8 mouse cellular contexts compared by ENCODE assay signal in genomic region chr9:18293026-18293781, GRCm38 (mm10). TPM values are rescaled to one million over a fixed set of nuclear protein-coding genes. Genes with fewer than 3 reads are reported as not detected.
DNase-seq lines count a peak whose midpoint lies in the region; ATAC-seq lines count a peak whose summit lies in the region.

No protein-coding gene starts in this region.

- 47% methylated on average over 6 of the region's 6 CpGs for WGBS in heart, embryonic 11.5 days (ENCODE audit: insufficient replicate concordance)
- WGBS in forebrain, embryonic 14.5 days: 48% methylated on average over 6 of the region's 6 CpGs
- WGBS in liver, embryonic 16.5 days (ENCODE audit: insufficient replicate concordance): 12% methylated on average over 6 of the region's 6 CpGs

- no peaks in the 10 kb centered on the region for H3K27me3 ChIP-seq in heart, embryonic 11.5 days (ENCODE audit: control insufficient read depth, insufficient read depth, low read length)
- H3K27me3 ChIP-seq in forebrain, embryonic 14.5 days (replicated peaks; ENCODE audit: control insufficient read depth, insufficient read depth, low read length): no peaks in the 10 kb centered on the region
- no peaks in the 10 kb centered on the region for H3K27me3 ChIP-seq in liver, embryonic 16.5 days (ENCODE audit: control insufficient read depth, insufficient read depth, low read depth, low read length)

- H3K36me3 ChIP-seq in heart, embryonic 11.5 days (ENCODE audit: control insufficient read depth, insufficient read depth, low read length): no peaks in the 10 kb centered on the region
- peaks cover 12% of the 10 kb centered on the region for H3K36me3 ChIP-seq in forebrain, embryonic 14.5 days (ENCODE audit: control insufficient read depth, insufficient read depth, low read length)
- no peaks in the 10 kb centered on the region for H3K36me3 ChIP-seq in liver, embryonic 16.5 days (ENCODE audit: control insufficient read depth, insufficient read depth)

- H3K4me2 ChIP-seq in heart, embryonic 11.5 days: peak overlapping the region; percentile 87
- H3K4me2 ChIP-seq in forebrain, embryonic 14.5 days (ENCODE audit: low read length): peak overlapping the region; percentile 86
- peak overlapping the region; percentile 67 for H3K4me2 ChIP-seq in liver, embryonic 16.5 days (ENCODE audit: low read depth, low read length)

- H3K27ac ChIP-seq in heart, embryonic 11.5 days (ENCODE audit: low read depth, low read length): peak overlapping the region; percentile 93
- no peak overlapping the region for H3K27ac ChIP-seq in forebrain, embryonic 14.5 days (ENCODE audit: low read depth, low read length)
- H3K27ac ChIP-seq in liver, embryonic 16.5 days (ENCODE audit: low read length): no peak overlapping the region

- H3K9ac ChIP-seq in heart, embryonic 11.5 days (ENCODE audit: low read depth, low read length): peak overlapping the region; percentile 99
- peak overlapping the region; percentile 97 for H3K9ac ChIP-seq in forebrain, embryonic 14.5 days (ENCODE audit: low read length)
- peak overlapping the region; percentile 91 for H3K9ac ChIP-seq in liver, embryonic 16.5 days (ENCODE audit: low read depth, low read length)

- peaks cover 5% of the 10 kb centered on the region; the same call in 1 of the 2 replicates for H3K4me1 ChIP-seq in heart, embryonic 11.5 days (ENCODE audit: control insufficient read depth, insufficient read depth, low read length)
- peaks cover 6% of the 10 kb centered on the region for H3K4me1 ChIP-seq in forebrain, embryonic 14.5 days (ENCODE audit: control insufficient read depth, insufficient read depth, low read length)
- peaks cover 6% of the 10 kb centered on the region for H3K4me1 ChIP-seq in liver, embryonic 16.5 days (ENCODE audit: control insufficient read depth, low read depth, low read length)

- H3K4me3 ChIP-seq in heart, embryonic 11.5 days (ENCODE audit: low read depth, low read length): peak overlapping the region; percentile 95
- peak overlapping the region; percentile 85 for H3K4me3 ChIP-seq in forebrain, embryonic 14.5 days (ENCODE audit: low read depth, low read length)
- H3K4me3 ChIP-seq in liver, embryonic 16.5 days (ENCODE audit: low read depth, low read length): peak overlapping the region; percentile 92

- H3K9me3 ChIP-seq in heart, embryonic 11.5 days (replicated peaks; ENCODE audit: control insufficient read depth, low read length): no peaks in the 10 kb centered on the region
- H3K9me3 ChIP-seq in forebrain, embryonic 14.5 days (replicated peaks; ENCODE audit: control insufficient read depth, low read length): no peaks in the 10 kb centered on the region
- no peaks in the 10 kb centered on the region for H3K9me3 ChIP-seq in liver, embryonic 16.5 days (replicated peaks; ENCODE audit: control insufficient read depth, low read length)

- ATAC-seq in heart, embryonic 11.5 days (replicated peaks; ENCODE audit: insufficient number of reproducible peaks, low FRiP score, low TSS enrichment): no peak
- ATAC-seq in CD4-positive, CD25-positive, alpha-beta regulatory T cell, adult 4 months: peak; percentile 16
- no peak for ATAC-seq in forebrain, embryonic 14.5 days
- ATAC-seq in liver, embryonic 16.5 days (ENCODE audit: low read depth): no peak

- DNase-seq in heart, postnatal 4 days: no peak
- DNase-seq in forebrain, embryonic 14.5 days (ENCODE audit: low spot score): no peak
- DNase-seq in right cerebral cortex, postnatal 36 days (ENCODE audit: low spot score in 2 of 2): no peak
- DNase-seq in cerebellum, adult 9-10 months: no peak
- no peak for DNase-seq in spleen, postnatal 4 days (ENCODE audit: low spot score in 2 of 2)

RNA-seq across cellular contexts. Expression of gene Chordc1, which starts 1.3 kb away (rescaled TPM):
- polyA plus RNA-seq in heart, embryonic 11.5 days (2014; fragmentation: Nextera tagmentation; extraction: Ambion mirVana): 83.5 and 85.5 TPM in 2 replicates
- 10 to 100 TPM; 32.4 to 34.6 TPM for total RNA-seq in heart, postnatal 4 days (2021)
- 100 to 1,000 TPM; 109 to 134 TPM for polyA plus RNA-seq in CD4-positive, CD25-positive, alpha-beta regulatory T cell, adult 4 months (2017; shearing (Covaris generic))
- 95.0 and 116 TPM in 2 replicates for polyA plus RNA-seq in forebrain, embryonic 14.5 days (2014; fragmentation: Nextera tagmentation; extraction: Ambion mirVana)
- 36.3 and 41.3 TPM in 2 replicates for polyA plus RNA-seq in liver, embryonic 16.5 days (2015; fragmentation: Nextera tagmentation; extraction: Ambion mirVana)
